Mouse (Mus musculus): ENCODE measurements around the gene Gm3591. TPM values are rescaled to one million over a fixed set of nuclear protein-coding genes. Genes with fewer than 3 reads are reported as not detected.
"Not testable (repeated sequence)": the region's sequence is repeated elsewhere in the genome, so short reads cannot be mapped to it uniquely, and the experiment has no call there.

Gm3591 gene
- polyA plus RNA-seq (2015; fragmentation: Nextera tagmentation; extraction: Ambion mirVana), result 6.4 and 7.9 TPM in 2 replicates

- H3K27ac ChIP-seq (ENCODE audit: low read length); H3K9me3 ChIP-seq (replicated peaks; ENCODE audit: control insufficient read depth, low read length, poor library complexity, severe bottlenecking); H3K4me3 ChIP-seq (ENCODE audit: low read depth, low read length); ATAC-seq; H3K4me1 ChIP-seq (ENCODE audit: control insufficient read depth, insufficient read depth, low read length); H3K27me3 ChIP-seq (ENCODE audit: control insufficient read depth, insufficient read depth, low read depth, low read length); H3K36me3 ChIP-seq (ENCODE audit: control insufficient read depth, insufficient read depth, low read length); H3K4me2 ChIP-seq (ENCODE audit: low read length); H3K9ac ChIP-seq (ENCODE audit: low read depth, low read length): not testable (repeated sequence)
- WGBS, result no CpG with 5 or more reads among the region's 2 CpGs
Measured at GRCm38 (mm10) chr14:6412382-6412781, at the start of gene Gm3591. Gene Gm3591 (minus strand): TSS chr14:6412482.

- not testable (repeated sequence) for H3K4me2 ChIP-seq (ENCODE audit: low read length); H3K9me3 ChIP-seq (replicated peaks; ENCODE audit: control insufficient read depth, low read length, poor library complexity, severe bottlenecking); H3K27me3 ChIP-seq (ENCODE audit: control insufficient read depth, insufficient read depth, low read depth, low read length); H3K27ac ChIP-seq (ENCODE audit: low read length); H3K4me3 ChIP-seq (ENCODE audit: low read depth, low read length); H3K4me1 ChIP-seq (ENCODE audit: control insufficient read depth, insufficient read depth, low read length); ATAC-seq; H3K9ac ChIP-seq (ENCODE audit: low read depth, low read length); H3K36me3 ChIP-seq (ENCODE audit: control insufficient read depth, insufficient read depth, low read length)
- no CpG with 5 or more reads among the region's 4 CpGs for WGBS
Measured at GRCm38 (mm10) chr14:6444511-6444910, 32.2 kb upstream of the Gm3591 start, which contains the start of gene Gm3594. Gene Gm3594 (minus strand): TSS chr14:6444611.

GRCm38 (mm10) chr14:6440774-6441173 lies 28.5 kb upstream of the Gm3591 start:
- not testable (repeated sequence) for H3K4me3 ChIP-seq (ENCODE audit: low read depth, low read length); H3K27ac ChIP-seq (ENCODE audit: low read length); ATAC-seq; H3K9me3 ChIP-seq (replicated peaks; ENCODE audit: control insufficient read depth, low read length, poor library complexity, severe bottlenecking); H3K27me3 ChIP-seq (ENCODE audit: control insufficient read depth, insufficient read depth, low read depth, low read length); H3K9ac ChIP-seq (ENCODE audit: low read depth, low read length); H3K4me2 ChIP-seq (ENCODE audit: low read length); H3K36me3 ChIP-seq (ENCODE audit: control insufficient read depth, insufficient read depth, low read length); H3K4me1 ChIP-seq (ENCODE audit: control insufficient read depth, insufficient read depth, low read length)
- 90% methylated on average over 2 of the region's 4 CpGs for WGBS

- H3K27ac ChIP-seq (ENCODE audit: low read length); H3K27me3 ChIP-seq (ENCODE audit: control insufficient read depth, insufficient read depth, low read depth, low read length); H3K36me3 ChIP-seq (ENCODE audit: control insufficient read depth, insufficient read depth, low read length); ATAC-seq; H3K9me3 ChIP-seq (replicated peaks; ENCODE audit: control insufficient read depth, low read length, poor library complexity, severe bottlenecking); H3K4me1 ChIP-seq (ENCODE audit: control insufficient read depth, insufficient read depth, low read length); H3K4me2 ChIP-seq (ENCODE audit: low read length); H3K9ac ChIP-seq (ENCODE audit: low read depth, low read length); H3K4me3 ChIP-seq (ENCODE audit: low read depth, low read length): not testable (repeated sequence)
- WGBS, result 70% methylated on average over 1 of the region's 5 CpGs
Measured at GRCm38 (mm10) chr14:6440206-6440605, 27.9 kb upstream of the Gm3591 start.

GRCm38 (mm10) chr14:6426766-6427165 lies 14.5 kb upstream of the Gm3591 start:
- not testable (repeated sequence) for H3K9me3 ChIP-seq (replicated peaks; ENCODE audit: control insufficient read depth, low read length, poor library complexity, severe bottlenecking); H3K4me3 ChIP-seq (ENCODE audit: low read depth, low read length); H3K4me2 ChIP-seq (ENCODE audit: low read length); ATAC-seq; H3K27ac ChIP-seq (ENCODE audit: low read length); H3K4me1 ChIP-seq (ENCODE audit: control insufficient read depth, insufficient read depth, low read length); H3K9ac ChIP-seq (ENCODE audit: low read depth, low read length); H3K27me3 ChIP-seq (ENCODE audit: control insufficient read depth, insufficient read depth, low read depth, low read length); H3K36me3 ChIP-seq (ENCODE audit: control insufficient read depth, insufficient read depth, low read length)
- 10% methylated on average over 7 of the region's 42 CpGs for WGBS

- H3K27ac ChIP-seq (ENCODE audit: low read length), result not testable (repeated sequence)
- H3K9ac ChIP-seq (ENCODE audit: low read depth, low read length), result 0 out of 2 replicates have a peak overlapping the region, but pooled peaks have one; percentile 20
Measured at GRCm38 (mm10) chr14:6426353-6426752, 14.1 kb upstream of the Gm3591 start.

GRCm38 (mm10) chr14:6390219-6390618 lies 22.1 kb downstream of the Gm3591 start, which contains the start of gene Gm16440:
Gene Gm16440 (minus strand): TSS chr14:6390319.
- H3K4me2 ChIP-seq (ENCODE audit: low read length); H3K27me3 ChIP-seq (ENCODE audit: control insufficient read depth, insufficient read depth, low read depth, low read length); H3K9ac ChIP-seq (ENCODE audit: low read depth, low read length); ATAC-seq; H3K9me3 ChIP-seq (replicated peaks; ENCODE audit: control insufficient read depth, low read length, poor library complexity, severe bottlenecking); H3K36me3 ChIP-seq (ENCODE audit: control insufficient read depth, insufficient read depth, low read length); H3K27ac ChIP-seq (ENCODE audit: low read length); H3K4me3 ChIP-seq (ENCODE audit: low read depth, low read length); H3K4me1 ChIP-seq (ENCODE audit: control insufficient read depth, insufficient read depth, low read length): not testable (repeated sequence)
- 96% methylated on average over 2 of the region's 4 CpGs for WGBS

More at GRCm38 (mm10) chr14:6426353-6426752, 14.1 kb upstream of the Gm3591 start:
- not testable (repeated sequence) for H3K4me1 ChIP-seq (ENCODE audit: control insufficient read depth, insufficient read depth, low read length); ATAC-seq; H3K36me3 ChIP-seq (ENCODE audit: control insufficient read depth, insufficient read depth, low read length); H3K9me3 ChIP-seq (replicated peaks; ENCODE audit: control insufficient read depth, low read length, poor library complexity, severe bottlenecking); H3K27me3 ChIP-seq (ENCODE audit: control insufficient read depth, insufficient read depth, low read depth, low read length)
- WGBS, result 15% methylated on average over 18 of the region's 22 CpGs
- peak overlapping the region; percentile 39 for H3K4me3 ChIP-seq (ENCODE audit: low read depth, low read length)
- peak overlapping the region; percentile 50 for H3K4me2 ChIP-seq (ENCODE audit: low read length)

Other genes with a start within 250 kb of the Gm3591 start
- gene Gm21560, start 193.2 kb downstream of the Gm3591 start, polyA plus RNA-seq (2015; fragmentation: Nextera tagmentation; extraction: Ambion mirVana), result not detected in 2 replicates
- 10.4 and 12.1 TPM in 2 replicates for gene Gm3411, start 125.2 kb downstream of the Gm3591 start, polyA plus RNA-seq (2015; fragmentation: Nextera tagmentation; extraction: Ambion mirVana)
- gene Gm21103, start 107.6 kb downstream of the Gm3591 start, polyA plus RNA-seq (2015; fragmentation: Nextera tagmentation; extraction: Ambion mirVana), result not detected in 2 replicates
- not detected in 2 replicates for gene Gm3618, start 68.8 kb downstream of the Gm3591 start, polyA plus RNA-seq (2015; fragmentation: Nextera tagmentation; extraction: Ambion mirVana)
- not detected in 2 replicates for gene Gm16440, start 22.2 kb downstream of the Gm3591 start, polyA plus RNA-seq (2015; fragmentation: Nextera tagmentation; extraction: Ambion mirVana)
- gene Gm3594, start 32.1 kb upstream of the Gm3591 start, polyA plus RNA-seq (2015; fragmentation: Nextera tagmentation; extraction: Ambion mirVana), result not detected in 2 replicates
- not detected in 2 replicates for gene Gm8356, start 124.8 kb upstream of the Gm3591 start, polyA plus RNA-seq (2015; fragmentation: Nextera tagmentation; extraction: Ambion mirVana)
- gene Gm3629, start 178.1 kb upstream of the Gm3591 start, polyA plus RNA-seq (2015; fragmentation: Nextera tagmentation; extraction: Ambion mirVana), result 0.92 and 1.0 TPM in 2 replicates
- 0.35 TPM in 1 of 2 replicates, not detected in the other for gene Gm3460, start 209.9 kb upstream of the Gm3591 start, polyA plus RNA-seq (2015; fragmentation: Nextera tagmentation; extraction: Ambion mirVana)

All from midbrain, embryonic 16.5 days (tissue).